Mouse (Mus musculus): Measurements from ENCODE around the gene Pax1.

Gene Pax1

DNA sequence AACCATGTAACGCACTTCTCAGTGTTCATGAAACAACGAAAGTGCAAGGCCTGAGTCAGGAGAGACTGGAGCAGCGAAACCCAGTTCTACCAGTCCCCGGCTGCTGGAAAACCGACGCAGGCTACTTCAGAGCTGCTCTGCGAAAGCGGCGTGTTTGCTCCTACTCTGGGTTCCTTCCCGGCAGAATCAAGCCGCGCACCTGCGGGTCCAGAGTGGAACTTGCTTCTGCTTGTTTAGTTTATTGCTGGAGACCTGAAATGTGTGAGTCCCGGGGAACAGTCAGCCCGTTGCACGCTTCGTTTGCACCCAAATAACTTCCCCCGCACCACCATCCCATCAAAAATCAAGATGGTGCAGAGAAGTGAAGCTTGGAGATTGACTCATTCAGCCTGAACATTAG lies at the start of gene Pax1:
TSS of gene Pax1 (plus strand) at position 345 of the 400 bp plus-strand sequence.
- DNase-seq (ENCODE audit: low read depth, low spot score): no peak

DNA sequence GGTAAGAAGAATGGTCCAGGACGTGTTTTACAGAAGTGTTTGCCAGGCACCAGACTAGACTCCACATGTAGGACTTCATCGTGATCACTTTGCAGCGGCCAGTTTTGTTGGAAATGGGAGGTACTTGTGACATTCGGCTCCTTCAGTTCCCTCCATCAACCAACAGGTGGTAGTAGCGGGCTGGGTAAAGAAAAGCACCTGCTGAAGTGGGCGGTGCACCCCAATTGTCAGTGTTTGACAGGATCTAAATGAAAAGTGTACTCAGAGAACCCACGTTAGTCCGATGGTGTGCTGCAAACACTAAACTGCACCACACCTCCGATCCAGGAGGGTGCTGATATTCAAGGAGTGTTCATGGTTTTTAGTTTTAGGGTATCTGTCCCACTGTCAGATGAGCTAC lies 40.7 kb upstream of the Pax1 start:
- DNase-seq (ENCODE audit: low read depth, low spot score): no peak

DNA sequence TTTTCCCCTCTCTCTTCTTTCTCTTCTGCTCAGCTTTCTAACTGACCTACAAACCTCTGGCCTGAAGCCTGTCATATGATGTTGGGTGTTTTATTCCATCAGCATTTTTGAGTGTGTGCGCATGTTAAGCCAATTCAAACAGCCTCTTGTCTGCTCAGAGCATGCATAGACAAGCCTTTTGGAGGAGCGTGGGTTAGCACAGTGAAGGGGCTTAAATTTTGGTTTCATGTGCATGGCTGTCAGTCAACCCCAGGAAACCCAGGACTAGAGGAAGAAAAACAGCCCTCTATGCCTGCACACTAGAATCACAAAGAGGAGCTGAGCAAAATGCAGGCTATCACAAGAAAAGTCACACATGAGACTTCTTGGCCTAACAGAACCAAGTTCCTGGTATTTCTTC lies 36.5 kb upstream of the Pax1 start:
- DNase-seq (ENCODE audit: low read depth, low spot score): no peak

DNA sequence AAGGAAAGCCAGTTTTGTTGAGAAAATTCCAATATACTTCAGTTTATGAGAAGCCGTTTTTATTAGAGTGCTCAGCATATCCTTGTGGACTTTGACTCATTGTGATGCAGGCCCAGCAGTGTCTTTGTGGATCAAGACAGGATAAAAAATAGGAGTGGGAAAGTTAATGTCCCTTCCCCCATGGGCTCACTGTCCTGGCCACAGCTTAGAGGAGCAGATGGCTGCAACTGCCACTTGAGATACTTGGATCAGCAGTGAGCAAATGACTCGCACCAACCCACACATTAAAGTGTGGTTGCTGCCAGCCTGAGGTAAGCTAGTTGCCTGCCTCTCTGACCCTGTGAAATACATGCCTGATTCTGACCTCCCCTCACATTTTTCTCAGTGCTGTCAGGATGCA lies 29.0 kb upstream of the Pax1 start:
- DNase-seq (ENCODE audit: low read depth, low spot score): no peak

DNA sequence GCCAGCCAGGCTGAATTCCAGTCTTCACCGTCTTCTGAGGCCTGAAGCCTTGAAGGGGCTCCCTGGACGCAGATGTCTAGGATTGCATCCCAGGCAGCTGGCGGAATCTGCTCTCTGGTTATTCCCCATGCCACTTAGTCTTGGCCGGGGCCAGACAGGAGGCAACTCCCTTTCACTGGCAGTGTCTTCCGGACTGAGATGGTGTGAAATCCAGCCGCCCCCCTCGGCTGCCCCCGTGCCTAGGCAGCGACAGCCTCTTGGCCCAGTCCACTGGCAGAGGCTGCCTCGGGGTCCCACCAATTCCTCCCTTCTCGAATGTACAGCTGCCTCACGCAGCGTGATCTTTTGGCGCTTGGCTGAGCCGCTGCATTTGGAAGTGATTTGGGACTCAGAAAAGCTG lies 23.0 kb upstream of the Pax1 start:
- DNase-seq (ENCODE audit: low read depth, low spot score): no peak

DNA sequence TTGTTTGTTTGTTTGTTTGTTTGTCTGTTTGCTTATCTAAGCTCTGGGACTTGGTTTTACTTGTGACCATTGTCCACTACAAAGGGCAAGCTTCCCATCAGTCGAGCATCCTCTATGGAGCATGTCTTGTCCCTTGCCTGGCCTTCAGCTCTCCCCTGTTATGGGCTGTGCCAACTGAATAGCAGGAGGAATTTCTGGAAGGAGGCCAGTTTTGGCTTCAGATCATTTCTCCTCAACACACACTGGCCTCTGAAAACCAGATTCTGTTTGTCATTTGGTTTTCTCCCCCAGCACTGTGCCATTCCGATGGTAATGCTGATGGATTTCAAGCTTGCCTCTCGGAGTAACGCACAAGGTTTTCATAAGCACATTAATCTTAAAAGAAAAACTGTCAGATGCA lies 21.9 kb upstream of the Pax1 start:
- no peak for DNase-seq (ENCODE audit: low read depth, low spot score)

DNA sequence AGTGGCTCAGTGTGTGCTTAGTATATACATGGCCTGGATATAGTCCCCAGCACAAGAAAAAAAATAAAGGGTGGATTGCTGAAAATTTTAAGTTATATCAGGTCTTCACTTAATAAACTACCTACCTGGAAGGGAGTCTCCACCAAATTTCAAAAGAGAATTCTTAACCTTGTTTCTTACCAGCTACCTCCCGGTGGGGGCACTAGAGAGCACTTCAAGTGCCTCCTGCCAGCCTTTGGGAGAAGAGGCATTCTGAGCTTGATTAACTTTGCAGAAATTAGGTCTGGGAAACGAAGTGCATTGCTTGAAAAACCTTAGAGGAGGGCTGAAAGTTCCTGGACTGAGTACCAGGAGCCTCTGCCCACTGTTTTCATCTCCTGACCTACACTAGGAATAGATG lies 19.5 kb upstream of the Pax1 start:
- no peak for DNase-seq (ENCODE audit: low read depth, low spot score)

DNA sequence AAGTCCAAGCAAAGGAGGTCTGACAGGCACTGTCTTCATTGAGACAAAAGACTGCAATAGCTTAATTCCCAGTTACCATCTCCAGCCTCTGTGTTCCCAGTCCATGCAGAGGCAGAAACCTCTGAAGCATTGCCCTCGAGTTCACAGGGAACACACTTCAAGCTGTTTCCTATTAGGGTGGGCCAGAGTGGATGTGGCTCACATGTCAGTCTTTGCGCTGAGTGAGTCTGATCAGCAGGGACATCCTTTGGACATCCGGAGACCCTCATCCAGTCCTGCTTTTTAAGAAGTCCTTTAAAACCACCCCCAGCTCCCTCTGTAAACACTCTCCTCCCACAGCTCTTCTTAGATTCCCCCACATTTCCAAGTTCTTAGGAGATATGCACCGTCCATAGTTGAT lies 2.0 kb upstream of the Pax1 start:
- no peak for DNase-seq (ENCODE audit: low read depth, low spot score)

DNA sequence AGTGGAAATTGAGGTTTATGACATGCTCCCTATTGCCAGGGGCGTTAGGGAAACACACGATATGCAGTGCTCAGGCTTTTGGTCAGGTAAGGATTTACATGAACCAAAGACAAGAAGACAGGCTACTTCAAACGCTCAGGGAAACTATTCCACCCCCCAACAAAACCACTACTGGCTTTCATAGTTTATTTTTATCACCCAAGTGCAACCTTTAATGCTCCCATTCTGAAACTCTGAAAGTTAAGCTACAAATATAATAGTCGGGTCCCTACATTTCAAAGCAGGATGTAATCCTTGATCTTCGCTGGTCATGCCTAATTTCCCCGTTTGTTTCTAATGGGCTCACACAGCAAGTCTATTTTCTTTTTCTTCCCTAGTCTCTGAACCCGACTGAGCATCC lies 1.3 kb upstream of the Pax1 start:
- DNase-seq (ENCODE audit: low read depth, low spot score): no peak

DNA sequence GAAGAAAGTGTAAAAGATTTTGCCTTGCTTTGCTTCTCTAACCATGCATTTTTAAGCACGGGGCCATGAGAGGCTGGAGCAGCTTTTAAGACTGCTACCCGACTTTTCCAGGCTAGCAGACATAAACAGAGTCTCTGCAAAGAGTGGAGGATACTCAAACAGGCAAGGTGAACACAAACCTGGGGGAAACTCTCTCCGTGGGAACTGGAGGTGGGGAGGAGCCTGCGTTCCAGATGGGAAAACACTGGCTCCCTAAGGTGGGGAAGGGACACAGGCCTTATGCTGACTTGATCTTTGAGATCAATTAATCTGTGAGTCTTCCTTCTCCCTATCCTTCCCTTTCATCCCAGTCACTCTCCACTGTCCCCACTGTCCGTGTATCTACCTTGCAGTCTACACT lies 869 bp upstream of the Pax1 start:
- DNase-seq (ENCODE audit: low read depth, low spot score): no peak

DNA sequence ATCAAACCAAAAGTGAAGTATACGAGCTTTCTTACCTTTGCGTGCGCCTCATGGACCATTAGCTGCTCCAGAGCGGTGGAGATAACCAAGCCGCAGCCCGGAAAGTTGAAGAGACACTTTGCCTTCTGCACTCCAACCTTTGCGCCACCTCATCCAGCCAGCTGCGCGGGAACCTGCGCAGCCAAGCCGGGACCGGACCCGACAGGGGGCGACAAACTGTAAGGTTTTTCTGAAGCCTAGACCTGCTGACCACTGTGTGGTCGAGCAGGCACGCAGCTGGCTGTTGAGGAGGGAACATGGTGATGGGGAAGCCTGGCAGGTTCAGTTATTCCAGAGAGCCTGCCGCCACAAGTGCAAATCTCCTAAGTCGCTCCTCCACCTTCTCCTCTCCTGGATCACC lies 591 bp downstream of the Pax1 start:
- no peak for DNase-seq (ENCODE audit: low read depth, low spot score)

DNA sequence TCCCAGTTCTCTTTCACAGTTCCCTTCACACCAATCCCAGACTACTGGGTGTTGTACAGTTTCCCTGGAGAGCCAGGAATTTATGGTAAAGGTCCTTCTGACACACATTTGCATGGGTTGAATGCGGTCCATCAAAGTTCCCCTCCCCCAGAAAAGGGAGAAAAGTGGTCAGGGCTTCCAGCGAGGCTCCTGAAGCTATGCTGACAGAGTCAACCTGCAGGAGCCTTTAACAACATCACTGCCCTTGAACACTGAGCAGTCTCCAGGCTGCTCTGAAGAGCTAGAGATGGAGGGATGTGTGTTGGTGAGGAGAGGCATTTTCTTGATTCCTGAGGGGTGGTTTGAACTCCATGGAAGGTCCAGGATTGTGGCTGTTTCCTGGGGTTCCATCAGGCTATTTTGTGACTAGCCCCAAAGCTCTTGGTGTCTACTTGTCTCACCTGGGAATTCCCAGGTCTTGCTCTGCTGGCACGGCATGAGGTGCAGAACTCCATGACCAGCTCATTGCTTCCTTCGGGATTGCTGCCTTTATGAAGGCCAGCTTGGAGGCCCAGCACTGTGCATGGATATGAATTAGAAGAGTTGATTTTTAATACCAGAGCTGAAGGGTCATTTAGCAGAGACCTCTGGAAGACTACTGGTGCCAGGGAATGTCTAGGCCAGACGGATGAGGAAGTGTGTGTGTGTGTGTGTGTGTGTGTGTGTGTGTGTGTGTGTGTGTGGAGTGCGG lies 1.8 kb downstream of the Pax1 start:
- no peak for DNase-seq (ENCODE audit: low read depth, low spot score)

DNA sequence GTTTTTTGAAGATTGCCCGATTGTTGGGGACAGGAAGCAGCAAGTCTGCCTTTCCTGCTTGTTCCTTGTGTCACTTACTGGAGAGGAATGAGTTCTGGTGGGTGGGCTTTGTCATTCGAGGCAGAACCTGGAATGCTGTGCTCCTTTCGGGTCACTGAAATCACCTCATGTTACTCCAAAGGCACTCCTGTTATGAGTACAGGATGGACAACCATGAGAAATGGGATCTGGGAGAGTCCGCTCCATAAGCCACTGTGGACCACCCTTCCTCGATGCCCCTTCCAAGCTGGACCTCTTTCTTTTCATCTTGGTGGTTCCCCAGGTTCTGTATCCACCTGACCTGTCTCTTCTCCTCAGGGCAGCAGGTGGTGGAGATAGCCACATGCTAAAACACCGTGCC lies 2.5 kb downstream of the Pax1 start:
- no peak for DNase-seq (ENCODE audit: low read depth, low spot score)

DNA sequence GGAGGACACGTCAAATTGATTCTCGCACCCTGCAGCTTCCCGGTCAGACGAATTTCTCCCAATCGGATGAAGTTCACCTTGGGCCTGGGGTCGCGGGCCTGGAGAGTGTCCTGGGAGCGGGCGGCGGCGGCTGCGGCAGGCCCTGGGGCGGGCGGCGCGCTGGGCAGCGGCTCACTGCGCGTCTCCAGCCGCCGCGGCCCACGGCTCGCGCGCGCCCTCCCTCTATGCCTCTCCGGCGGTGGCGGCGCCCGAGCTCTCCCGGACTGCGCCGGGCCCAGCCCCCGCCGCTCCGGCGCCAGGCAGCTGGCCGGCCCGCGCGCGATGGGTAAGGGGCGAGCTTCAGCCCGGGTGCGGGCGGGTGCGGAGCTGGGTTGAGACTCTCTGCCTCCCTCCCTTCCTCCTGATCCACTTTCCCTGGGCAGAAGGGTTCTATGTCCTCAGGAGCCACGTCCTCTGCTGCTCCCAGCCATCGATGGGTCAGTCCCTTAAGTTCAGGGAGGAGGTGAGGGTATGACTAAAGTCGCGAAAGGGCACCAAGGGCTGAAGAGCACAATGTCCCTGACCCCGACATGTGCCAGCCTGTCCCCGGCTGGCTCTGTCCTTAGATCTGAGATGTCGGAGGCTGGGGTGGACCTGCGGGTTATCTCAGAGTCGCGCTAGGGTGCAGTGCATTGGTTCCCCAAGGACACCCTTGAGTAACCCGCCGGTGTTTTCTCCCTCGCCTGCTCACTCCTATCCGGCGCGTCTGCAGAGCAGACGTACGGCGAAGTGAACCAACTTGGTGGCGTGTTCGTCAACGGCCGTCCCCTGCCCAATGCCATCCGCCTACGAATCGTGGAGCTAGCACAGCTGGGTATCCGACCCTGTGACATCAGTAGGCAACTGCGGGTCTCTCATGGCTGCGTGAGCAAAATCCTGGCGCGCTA lies 3.5 kb downstream of the Pax1 start:
- DNase-seq (ENCODE audit: low read depth, low spot score): no peak

DNA sequence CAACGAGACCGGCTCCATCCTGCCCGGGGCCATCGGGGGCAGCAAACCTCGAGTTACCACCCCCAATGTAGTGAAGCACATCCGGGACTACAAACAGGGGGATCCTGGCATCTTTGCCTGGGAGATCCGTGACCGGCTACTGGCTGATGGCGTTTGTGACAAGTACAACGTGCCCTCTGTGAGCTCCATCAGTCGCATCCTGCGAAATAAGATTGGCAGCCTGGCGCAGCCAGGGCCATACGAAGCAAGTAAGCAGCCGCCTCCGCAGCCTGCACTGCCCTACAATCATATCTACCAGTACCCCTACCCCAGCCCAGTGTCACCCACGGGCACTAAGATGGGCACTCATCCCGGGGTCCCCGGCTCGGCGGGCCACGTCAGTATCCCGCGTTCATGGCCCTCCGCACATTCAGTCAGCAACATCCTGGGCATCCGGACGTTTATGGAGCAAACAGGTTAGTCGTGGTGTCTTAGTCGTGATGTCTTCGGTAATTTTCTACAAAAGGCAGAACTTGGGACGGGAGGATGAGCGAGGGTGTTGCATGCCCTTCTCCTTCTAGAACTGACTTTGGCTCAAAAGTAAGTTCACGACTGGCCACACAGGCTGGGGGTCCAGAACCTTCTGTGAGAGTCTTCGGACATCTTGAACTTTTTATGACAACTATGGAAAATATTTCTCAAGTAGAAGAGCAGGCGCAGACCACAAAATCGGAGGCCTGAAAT lies 4.3 kb downstream of the Pax1 start:
- DNase-seq (ENCODE audit: low read depth, low spot score): no peak

DNA sequence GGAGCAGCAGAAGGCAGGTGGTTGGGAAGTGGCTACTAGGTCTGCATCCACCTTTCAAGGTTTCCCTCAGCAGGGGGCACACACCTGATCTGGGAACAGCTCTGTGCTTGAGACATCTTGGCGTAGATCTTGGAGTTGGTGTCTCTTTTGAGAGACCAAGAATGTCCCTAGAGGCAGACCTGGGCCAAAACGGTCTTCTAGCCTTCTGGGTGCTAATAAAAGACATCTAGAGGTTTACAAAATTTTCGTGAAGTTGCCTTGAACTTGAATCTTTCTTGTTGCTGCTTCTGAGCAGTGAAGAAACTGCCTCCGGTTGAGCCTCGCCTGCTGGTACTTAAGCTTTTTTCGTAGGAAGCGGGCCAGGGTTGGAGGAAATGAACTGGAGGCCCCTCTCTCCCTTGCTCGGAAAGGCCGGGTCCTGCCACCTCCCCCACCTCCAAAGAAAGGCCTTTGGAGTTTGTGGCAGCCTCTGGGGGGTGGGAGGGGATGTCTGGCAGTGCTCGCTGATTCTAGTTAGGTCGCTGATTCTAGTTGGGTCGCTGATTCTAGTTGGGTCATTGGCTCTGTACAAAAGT lies 5.6 kb downstream of the Pax1 start:
- no peak for DNase-seq (ENCODE audit: low read depth, low spot score)

DNA sequence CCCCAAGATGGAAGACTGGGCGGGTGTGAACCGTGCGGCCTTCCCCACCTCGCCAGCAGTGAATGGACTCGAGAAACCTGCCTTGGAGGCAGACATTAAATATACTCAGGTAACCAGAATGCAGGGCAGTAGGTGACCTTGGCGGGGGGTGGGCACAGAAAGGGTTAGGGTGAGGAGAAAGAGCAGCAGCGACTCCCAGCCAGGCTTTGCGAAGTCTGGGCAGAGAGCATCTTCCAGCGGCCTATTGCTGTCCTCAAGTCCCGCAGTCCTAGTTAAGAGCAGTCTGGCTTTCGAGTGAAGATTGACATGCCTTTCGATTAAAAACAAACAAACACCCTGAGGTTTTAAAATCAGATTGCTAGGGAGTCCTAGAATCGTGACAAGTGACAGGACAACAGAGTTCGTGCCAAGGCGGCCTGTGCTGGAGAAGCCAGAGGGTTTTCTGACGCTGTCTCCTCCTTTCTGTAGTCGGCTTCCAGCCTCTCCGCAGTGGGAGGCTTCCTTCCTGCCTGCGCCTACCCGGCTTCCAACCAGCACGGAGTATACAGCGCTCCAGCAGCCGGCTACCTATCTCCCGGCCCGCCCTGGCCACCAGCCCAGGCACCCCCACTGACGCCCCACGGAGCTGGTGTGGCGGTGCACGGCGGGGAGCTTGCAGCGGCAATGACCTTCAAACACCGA lies 6.3 kb downstream of the Pax1 start:
- DNase-seq (ENCODE audit: low read depth, low spot score): no peak

DNA sequence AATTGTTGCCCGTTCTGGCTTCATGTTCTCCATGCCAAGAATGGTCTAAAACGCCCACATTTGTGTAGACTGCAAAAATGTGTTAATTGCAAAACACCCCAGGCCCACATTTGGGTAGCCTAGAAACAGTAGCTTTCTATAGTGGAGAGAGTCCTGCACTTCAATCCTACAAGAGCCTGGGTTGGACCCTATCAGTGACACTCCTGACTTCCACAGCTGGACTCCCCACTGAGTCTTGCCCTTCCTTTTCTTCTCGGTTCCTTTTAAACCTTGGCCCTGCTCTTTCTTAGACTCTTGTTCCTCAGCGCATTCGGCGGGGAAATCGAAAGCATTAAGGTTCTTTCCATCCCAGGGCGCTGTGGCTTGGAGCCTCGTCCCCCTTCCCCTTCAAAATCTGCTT lies 7.8 kb downstream of the Pax1 start:
- DNase-seq (ENCODE audit: low read depth, low spot score): no peak

DNA sequence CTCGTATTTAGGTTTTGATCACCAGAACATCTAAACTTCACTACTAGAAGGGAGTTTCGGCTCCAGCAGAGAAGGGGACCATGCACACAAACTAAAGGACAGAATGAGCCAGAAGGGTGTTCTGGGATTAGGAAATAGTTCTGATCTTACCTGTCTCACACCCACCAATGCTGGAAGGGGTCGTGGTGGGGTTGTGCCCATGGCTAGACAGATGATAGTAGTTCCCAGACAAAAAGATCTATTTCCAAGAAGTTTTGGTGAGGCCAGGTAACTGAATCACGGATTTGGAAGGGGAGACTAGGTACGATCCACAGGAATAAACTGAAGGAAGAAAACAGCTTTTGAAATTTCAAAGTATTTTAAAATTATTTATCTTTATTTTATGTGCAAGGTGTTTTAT lies 8.4 kb downstream of the Pax1 start:
- DNase-seq (ENCODE audit: low read depth, low spot score): no peak

DNA sequence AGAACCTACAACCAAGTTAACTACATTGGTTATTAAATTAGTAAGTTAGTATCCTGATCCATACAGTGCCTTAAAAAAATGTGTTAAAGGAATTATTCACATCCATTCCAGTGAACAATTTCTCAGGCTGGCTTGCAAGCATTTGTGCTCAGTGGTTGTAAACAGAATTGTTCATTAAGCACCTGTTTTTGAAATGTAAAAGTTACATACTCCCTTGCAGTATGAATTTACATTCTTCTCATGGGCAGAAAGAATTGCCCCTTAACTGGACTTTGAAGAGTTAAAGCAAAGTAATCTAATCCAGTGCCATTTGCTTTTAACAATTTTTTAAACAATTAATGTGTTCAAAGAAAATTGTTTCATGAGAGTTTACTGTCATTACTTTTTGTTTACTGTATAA lies 9.6 kb downstream of the Pax1 start:
- no peak for DNase-seq (ENCODE audit: low read depth, low spot score)

DNA sequence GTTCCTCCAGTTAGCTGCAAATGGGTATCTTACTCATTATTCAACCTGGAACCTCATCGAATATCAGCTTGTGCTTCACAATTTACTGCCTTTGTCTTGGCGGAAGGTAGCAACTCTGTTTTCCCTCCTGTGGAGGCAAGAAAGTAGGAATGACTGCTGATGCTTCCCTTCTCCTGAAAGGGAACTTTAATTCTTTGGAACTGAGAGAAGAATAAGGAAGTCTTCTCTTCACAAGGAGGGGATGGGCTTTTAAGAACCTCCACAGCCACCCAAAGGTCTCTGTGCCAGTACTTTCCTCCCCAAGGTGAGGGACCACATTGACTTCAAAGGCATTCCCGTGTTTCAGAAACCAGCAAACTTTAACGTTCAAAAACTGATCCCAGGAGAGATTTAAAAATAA lies 10.1 kb downstream of the Pax1 start:
- no peak for DNase-seq (ENCODE audit: low read depth, low spot score)

Measured in brain, embryonic 18.5 days (tissue).